Mouse (Mus musculus) CH12.LX (cell line): ENCODE measurements around the gene Dennd1a.

Source experiments
- NRF1 ChIP-seq: IDR thresholded peaks from 2 replicates; pipeline ENCODE4 v1.6.1; 2014; ENCODE audit warnings: low read depth, mild to moderate bottlenecking, inconsistent platforms, low read length, improper control_type of control experiment, moderate library complexity
- ZC3H11A ChIP-seq: IDR thresholded peaks from 2 replicates; pipeline ENCODE4 v1.6.1; 2012; ENCODE audit warnings: low read depth, mild to moderate bottlenecking, inconsistent platforms, low read length, improper control_type of control experiment
- ZMIZ1 ChIP-seq: IDR thresholded peaks from 2 replicates; pipeline ENCODE4 v1.6.1; 2012; ENCODE audit warnings: low read depth, mild to moderate bottlenecking, inconsistent platforms, low read length, improper control_type of control experiment

DNA sequence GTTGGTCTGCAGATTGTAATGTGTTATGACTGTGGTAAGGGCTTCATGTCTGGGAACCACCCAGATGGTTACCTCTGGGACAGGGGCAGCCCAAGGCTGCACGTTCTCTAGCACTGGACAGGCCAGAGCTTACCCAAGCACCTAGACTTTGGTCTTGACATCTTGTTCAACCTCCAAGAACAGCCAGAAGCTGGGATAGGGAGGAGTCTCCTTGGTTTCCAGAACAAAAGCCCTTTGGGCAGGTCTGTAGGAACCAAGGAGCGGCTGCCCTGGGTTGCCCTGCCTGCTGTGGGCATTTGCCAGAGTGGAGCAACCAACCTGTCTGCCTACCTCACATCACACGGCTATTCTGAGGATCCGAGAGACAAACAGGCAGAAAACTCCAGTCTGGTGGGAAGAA is 490.1 kb downstream of the Dennd1a start:
- TF ChIP-seq ZC3H11A (no peak), ZMIZ1 (no peak), NRF1 (no peak)
